Mouse (Mus musculus) mature B cell (primary cell): Measurements from ENCODE around the gene Ngef.

Source experiments
- in situ Hi-C: fragments of 300-500 bp; cut with MboI; formaldehyde crosslinking; loops from 2 replicates; pipeline ENCODE4 v1.14.3; 2019

Gene Ngef

DNA sequence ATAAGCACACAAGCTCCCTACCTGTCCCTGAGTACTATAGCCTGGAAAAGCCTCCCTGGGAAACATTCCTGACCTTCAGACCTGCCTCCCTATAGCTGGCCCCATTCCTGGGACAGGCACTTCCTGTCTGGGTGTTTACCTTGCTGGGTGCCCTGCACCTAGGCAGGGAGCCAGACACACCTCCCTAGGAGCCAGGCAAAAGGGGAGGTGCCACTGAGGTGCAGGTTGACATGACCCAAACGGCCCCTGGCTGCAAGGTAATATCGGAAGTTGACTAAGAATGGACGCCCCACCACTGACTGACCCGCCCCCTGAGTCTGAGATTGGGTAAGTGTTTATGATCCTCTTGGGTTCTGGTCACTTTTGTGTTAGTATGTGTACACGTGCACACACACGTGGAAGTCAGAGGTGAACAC lies at the start of gene Ngef:
Gene Ngef (minus strand): TSS at position 71 of the 416 bp plus-strand sequence.
- in situ Hi-C loops: no loop called here

- in situ Hi-C loops: loop anchor here (5.0 kb wide), 1 partner anchor 35 kb away; no protein-coding TSS in a partner anchor
Measured at GRCm38 (mm10) chr1:87621858-87622279, 48.2 kb upstream of the Ngef start.

DNA sequence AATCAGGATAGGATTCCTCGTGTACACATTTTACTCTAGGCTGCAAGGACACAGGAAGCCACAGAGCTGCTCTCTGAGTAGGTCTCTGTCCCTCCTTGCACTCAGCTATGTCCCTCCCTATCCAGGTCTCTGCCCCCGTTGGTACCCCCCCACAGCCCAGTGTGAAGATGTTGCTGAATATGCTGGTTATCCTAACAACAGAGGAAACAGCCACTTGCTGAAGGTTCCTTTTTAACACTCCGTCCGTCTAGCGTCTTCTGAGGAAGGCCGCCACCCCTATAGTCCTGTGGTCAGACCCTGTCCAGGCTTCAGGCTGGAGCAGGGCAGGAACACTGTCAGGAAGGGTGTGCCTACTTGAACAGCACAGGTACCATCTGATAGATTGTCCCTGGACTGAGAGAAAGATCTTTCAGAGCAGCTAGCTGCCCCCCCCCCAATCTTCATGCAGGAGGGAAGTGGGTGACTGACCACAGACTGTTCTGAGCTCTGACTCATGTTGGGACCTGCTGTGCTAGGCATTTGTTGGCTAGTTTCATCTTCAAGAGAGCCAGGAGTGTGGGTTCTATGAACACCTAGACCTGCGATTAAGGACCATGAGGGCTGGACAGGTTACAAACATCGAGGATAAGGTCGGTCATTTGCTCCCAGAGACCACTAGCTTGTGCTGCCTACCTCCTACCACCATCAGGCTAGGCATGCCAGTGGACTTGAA lies 47.6 kb upstream of the Ngef start:
- in situ Hi-C loops: loop anchor here (5.0 kb wide), 1 partner anchor 36 kb away; no protein-coding TSS in a partner anchor

- in situ Hi-C loops: loop anchor here (5.0 kb wide), 1 partner anchor 37 kb away; no protein-coding TSS in a partner anchor
Measured at GRCm38 (mm10) chr1:87620693-87621092, 47.0 kb upstream of the Ngef start.

- in situ Hi-C loops: loop anchor here (5.0 kb wide), 1 partner anchor 37 kb away; no protein-coding TSS in a partner anchor
Measured at GRCm38 (mm10) chr1:87620211-87620668, 46.6 kb upstream of the Ngef start, which contains the start of gene Inpp5d. Gene Inpp5d (plus strand): TSS chr1:87620312.

DNA sequence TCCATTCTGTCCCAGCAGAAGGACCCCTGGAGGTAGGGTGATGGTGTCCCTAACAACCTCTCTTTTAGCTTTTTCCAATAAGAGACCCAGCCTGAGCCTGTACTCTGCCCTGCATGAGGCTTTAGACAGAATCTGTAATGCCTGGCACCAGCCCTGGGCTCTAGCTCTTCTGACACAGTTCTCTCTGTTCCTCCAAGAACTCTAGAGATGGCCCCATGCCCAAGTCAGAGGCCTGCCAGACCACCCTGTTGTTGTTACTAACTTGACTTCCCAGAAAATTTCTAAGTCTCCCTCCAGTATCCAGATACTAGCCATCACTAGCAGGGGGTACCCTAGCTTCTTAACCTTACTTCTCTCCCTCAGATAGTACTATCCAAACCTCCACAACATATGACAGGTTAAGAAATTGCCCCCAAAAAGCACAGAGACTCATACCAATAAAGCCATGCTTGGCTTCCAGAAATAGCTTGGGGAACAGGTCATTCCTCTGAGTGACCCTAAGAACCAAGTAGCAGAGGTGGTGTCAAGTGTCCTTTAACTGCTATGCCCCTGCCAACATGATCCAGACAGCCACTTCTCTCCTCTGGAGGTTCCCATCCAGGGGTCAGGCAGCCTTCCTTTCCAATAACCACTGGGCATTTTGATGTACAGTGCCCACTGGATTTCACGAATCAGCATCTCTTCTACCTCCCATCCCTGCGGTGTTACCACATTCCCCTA lies 41.1 kb upstream of the Ngef start:
- in situ Hi-C loops: no loop called here

DNA sequence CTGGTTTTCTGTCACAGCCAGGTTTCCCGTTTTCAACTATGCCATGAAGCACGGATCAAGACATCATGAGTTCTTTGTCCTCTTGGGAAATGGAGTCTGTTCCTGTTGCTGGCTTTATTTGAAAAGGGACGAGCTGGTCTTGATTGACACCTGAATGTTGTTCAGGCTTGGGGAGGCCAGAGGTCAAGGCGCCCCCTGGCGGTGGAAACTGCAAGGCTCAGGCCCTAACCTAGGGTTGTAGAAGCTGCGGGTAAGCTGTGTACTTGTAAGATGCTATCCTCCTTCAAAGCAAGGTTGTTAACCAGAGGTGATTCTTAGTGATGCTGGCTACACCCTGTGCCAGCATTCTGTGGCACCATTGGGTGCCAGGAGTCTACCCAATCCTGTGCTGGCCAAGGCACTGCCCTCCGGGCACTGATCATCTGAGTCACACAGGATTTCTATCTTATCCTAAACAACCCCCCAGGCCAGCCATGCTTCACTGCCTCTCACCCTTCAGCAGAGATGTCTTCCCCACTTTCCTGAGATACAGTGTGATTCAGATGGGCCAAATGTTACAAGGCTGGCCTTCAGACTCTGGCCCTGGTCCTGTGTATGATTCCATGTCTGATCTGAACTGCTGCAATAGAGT lies 34.9 kb upstream of the Ngef start:
- in situ Hi-C loops: no loop called here

DNA sequence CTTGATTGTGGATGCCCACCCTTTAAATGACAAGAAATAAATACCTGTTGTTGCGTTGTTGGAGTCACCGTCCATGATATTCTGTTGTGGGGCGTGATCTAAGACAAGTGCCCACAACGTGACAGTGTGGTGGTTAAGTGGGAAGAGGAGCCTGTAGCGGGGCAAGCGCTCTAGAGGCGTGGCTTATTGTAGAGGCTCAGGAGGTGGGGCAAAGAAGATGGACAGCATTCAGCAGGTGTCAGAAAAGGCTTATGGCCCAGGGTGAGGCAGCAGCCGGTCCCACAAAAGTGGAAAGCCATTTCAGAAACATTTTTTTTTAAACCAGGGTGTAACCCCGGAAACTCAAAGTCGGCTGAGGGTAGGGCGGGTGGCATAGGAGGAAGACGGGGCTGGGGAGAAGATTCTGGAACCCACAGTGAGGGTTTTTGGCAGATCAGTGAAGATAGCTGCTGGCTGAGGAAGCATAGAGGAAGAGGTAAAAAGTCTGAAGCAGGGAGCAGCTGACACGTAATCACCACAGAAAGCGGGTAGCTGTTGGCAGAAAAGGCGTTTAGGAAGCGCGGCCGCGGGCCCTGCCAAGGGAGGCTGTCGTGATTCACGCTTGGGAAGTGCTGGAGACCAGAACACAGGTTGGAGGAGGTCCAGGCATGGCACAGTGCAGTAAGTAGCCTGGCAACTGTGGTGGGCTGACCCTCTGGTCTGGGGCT lies 33.9 kb upstream of the Ngef start:
- in situ Hi-C loops: no loop called here

- in situ Hi-C loops: no loop called here
Measured at GRCm38 (mm10) chr1:87605296-87605695, 31.6 kb upstream of the Ngef start.

GRCm38 (mm10) chr1:87603389-87603788 lies 29.7 kb upstream of the Ngef start:
- in situ Hi-C loops: no loop called here

GRCm38 (mm10) chr1:87601801-87602200 lies 28.1 kb upstream of the Ngef start:
- in situ Hi-C loops: no loop called here

DNA sequence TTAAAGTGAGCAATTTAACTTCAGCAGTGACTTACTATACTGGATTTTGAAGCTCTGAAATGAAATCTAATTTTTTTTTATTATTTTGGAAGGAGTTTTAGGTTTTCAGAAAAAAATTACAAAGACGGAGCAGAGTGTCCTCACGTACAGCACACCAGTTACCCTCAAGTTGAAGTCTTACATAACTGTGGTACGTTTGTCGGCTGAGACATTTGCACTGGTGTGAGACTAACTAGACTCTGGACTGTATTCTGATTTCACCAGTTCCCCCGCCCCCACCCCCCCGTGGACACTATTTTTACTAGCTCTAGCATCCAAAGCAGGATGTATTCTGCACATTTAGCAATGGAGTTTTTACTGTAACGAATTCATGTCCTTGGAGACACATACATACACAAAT lies 26.9 kb upstream of the Ngef start:
- in situ Hi-C loops: no loop called here

DNA sequence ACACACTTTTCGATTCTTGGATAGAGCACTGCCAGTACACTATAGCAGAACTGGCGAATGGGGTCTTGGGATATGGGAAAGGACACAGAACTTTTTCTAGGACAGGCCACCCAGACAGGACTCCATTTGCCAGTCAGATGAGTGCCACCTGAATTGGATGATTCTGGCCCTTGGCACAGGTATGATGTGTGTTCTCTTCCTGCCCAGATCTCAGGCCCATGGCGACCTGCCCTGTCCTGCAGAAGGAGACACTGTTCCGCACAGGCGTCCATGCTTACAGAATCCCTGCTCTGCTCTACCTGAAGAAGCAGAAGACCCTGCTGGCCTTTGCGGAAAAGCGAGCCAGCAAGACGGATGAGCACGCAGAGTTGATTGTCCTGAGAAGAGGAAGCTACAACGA lies 21.0 kb upstream of the Ngef start:
- in situ Hi-C loops: no loop called here

- in situ Hi-C loops: no loop called here
Measured at GRCm38 (mm10) chr1:87594261-87594660, 20.6 kb upstream of the Ngef start.

- in situ Hi-C loops: no loop called here
Measured at GRCm38 (mm10) chr1:87589980-87590379, 16.3 kb upstream of the Ngef start.

- in situ Hi-C loops: no loop called here
Measured at GRCm38 (mm10) chr1:87589162-87589561, 15.5 kb upstream of the Ngef start.

DNA sequence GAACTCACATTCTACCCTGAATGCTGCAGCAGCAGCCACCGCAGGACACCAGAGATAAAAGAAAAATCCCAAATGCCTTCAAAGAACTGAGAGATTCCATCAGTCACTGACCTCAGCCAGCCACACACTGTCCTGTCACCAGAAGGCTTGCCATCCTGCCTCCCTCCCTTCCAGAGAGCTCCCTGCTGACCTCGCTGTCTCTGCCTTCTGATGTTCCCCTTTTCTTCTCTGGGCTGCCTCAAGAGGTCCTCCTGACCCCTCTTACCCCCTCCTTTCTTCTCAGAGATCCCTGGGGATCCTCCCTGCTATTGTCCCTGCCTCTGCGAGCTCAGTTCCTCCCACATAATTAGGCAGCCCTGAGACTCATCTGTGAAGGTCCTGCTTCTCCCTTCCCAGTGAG lies 7.2 kb upstream of the Ngef start:
- in situ Hi-C loops: no loop called here

- in situ Hi-C loops: no loop called here
Measured at GRCm38 (mm10) chr1:87578965-87579364, 5.3 kb upstream of the Ngef start.

DNA sequence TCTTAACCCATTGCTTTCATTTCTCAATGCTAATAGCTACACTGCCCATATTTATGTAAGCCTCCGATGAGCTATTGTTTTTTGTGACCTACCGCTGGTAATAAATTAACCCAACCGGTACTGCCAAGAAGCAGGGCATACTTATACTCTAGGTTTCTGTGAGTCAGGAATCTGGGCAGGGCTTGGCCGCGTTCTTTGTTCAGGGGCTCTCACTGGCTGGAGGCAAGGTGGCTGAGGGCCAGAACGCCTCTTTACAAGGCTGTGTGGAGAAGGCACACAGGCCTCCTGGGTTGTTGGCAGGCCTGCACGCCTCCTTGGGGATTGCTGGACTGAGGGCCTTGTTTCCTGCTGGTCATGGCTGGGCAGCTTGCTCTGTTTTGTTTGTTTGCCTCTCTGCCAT lies 1.1 kb upstream of the Ngef start:
- in situ Hi-C loops: no loop called here

- in situ Hi-C loops: no loop called here
Measured at GRCm38 (mm10) chr1:87574353-87574752, 683 bp upstream of the Ngef start.

DNA sequence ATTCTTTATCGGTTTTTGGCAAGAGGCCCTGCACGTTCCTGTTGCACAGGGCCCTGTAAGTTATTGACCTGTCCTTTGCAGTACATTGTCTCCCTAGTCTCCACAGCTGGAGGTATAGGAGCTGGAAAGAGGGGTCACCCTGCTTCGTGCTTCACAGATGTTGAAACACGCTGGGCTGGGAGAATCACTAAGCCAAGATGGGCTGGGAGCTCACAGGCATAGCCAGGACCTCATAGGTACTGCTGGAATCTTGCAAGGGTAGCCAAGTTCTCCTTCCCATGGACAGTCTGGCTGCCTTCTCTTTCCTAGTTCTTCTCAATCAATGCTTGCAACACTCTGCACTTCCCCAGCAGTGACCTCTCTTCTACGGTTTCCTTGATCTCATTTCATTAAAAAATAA lies 409 bp downstream of the Ngef start:
- in situ Hi-C loops: no loop called here

DNA sequence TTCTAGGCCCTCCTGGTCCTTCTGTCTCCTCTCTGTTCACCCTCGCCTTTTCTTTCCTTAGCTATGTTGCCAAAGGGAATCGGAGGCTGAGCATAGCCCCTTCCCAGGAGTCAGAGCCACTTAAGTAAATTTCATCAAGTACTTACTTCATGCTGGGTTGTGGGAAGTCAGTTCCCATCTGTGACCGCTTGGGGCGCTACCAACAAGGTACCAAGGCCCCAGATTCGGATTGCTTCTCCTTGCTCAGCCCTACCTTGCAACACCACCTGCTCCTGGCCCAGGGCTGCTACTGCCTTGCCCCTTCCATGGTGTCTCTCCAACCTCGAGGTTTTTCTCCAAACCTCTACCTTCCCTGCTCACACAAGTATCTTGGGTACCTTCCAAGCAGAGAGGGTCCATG lies 5.3 kb downstream of the Ngef start:
- in situ Hi-C loops: no loop called here
